Mouse (Mus musculus): ENCODE measurements around the gene Eif3d.
A peak's percentile ranks its signal among the peaks of the same experiment; 100 is the strongest.

The Eif3d gene

DNA sequence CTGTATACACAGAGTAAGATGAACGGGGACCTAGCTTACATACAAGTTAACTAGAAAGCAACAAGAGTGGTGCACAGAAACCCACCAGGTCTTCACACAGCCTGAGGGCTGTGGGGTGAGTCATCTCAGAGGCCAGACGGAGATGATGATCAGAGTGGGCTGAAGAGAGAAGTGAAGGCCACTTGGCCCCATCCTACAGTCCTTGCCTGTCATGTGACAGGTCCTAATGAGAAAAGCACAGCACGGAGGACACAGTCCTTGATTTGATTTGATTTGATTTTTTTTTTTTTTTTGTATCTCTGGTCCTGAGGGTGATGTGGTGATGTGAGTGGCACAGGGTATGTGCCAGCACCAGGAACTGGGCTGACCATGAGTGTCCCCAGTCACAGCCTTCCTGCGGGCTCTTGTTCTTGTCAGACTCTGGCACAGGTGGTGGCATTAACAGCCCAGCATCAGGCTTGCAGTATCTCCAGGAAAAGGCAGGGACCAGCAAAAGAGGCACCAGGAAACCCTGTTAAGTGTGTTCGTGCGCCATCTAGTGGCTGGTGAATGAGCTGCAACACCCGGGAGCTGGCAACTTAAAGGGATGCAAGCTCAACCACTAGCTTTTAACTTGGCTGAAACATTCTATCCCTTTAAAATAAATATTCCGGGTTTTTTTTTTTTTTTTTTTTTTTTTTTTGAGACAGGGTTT, 53.6 kb downstream of the Eif3d start:
- DNase-seq = peak; percentile 94

DNA sequence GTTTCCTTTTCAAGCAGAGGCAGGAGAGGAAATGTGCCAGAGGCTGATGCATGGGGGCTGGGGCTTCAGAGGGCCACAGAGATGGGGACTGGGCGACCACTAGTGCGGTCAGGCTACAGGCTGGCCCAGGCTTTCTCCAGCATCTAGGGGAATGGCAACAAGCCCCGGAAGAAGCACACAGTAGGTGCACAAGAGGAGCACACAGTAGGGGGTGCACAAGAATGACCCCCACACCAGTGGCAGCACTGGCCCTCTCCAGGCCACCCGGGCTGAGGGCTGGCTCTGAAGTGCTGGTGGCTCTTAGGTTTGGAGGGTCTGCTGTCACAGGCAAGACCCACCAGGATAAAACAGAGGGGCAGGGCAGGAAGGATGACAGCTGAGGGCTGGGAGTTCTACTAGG, 55.3 kb downstream of the Eif3d start:
- DNase-seq = no peak

DNA sequence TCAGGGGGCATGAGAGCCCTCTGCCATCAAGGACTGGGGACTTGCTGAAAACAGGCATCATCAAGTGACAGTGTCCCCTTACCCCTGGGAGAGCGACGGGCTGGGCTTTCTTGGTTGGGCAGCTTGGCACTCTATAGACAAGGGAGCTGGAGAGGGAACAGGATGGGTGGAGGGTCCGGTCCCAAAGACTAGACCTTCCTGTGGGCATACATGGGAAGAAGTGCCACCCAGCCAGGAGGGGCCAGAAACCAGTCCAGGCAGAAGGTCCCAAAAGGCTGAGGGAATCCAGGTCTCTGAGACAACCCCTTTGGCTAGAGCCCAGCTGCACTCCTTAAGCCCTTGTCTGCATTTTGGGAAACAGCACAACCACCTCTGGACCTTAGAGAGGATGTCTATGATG, 56.1 kb downstream of the Eif3d start:
- no peak for DNase-seq

DNA sequence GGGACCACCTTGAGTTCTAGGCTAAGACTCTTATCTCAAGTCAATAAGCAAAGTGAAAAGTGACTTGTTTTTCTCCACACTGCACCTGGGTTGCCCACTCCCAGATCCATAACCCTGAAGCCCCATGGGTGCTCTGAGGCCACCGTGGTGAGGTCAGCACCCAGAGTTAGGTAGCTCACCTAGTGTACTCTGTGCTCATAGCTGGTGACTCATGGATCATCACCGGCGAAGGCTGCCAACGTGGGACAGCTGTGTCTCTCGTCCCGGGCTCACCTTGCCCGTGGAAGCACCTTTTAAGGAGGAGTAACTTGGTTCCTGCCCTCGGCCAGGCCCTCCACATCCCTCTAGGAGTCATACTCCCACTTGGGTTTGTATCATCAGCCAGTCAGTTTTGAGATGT, 57.6 kb downstream of the Eif3d start:
- DNase-seq = no peak

DNA sequence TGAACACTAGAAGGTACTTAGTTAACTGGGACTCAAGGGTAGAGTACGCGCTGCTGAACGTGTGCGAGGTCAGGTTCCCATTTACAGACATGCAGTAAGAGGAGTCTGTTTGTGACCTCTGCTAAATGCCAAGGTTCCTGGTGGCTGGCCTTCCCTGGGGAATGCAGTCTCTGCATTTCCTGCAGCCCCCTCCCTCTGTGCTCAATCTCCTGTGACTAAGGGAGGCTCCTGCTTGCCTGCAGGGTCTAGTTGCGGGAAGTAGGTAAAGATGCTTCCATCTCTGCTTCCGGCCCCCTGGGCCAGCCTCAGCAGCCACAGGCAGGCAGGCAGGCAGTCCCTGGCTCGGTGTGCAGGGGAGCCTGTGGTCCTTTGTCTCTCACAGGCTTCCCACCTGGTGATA, 58.0 kb downstream of the Eif3d start:
- DNase-seq = no peak

DNA sequence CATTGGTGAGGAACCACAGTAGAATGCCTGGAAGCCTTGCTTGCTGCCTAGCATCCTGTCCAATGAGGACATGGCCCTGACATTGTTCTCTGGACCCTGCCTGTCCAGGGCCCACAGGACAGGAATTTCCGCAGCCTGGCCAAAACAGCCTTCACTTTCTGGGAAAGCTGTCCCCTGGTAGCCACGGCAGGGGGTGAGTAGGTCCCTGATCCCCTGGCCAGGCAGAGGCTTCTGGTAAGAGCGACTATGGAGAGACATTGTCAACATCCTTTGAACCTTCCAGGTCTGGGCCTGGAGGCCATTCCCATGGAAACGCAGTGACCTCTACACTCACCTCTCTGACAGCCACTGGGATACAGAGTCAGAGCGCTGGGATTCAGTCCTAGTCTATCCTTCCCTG, 58.6 kb downstream of the Eif3d start:
- no peak for DNase-seq

DNA sequence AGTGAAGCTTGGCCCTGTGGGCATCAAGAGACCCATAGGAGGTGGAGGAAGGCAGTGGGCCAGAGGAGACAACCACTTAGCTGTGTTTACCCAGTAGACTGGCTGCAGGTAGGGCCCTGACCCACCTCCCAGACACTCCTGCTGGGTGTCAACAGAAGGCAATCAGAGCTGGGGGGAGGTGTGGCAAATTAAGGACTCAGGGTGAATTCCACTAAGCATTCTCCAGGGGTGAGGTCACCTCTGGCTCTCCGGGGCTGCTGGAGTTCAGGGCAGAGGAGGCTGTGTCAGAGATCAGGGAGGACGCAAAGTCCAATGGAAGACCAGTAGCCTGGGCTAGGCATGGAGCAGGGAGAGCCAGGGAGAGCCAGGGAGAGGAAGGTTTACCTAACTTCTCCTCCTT, 59.5 kb downstream of the Eif3d start:
- peak; percentile 68 for DNase-seq
